Mouse (Mus musculus): ENCODE measurements around the gene Lrtm2. TPM values are rescaled to one million over a fixed set of nuclear protein-coding genes. Genes with fewer than 3 reads are reported as not detected.
A peak's percentile ranks its signal among the peaks of the same experiment; 100 is the strongest.
"Not testable (repeated sequence)": the region's sequence is repeated elsewhere in the genome, so short reads cannot be mapped to it uniquely, and the experiment has no call there.

Lrtm2 gene
- 0.16 and 0.19 TPM in 2 replicates for polyA plus RNA-seq (2016; fragmentation: Nextera tagmentation; extraction: Ambion mirVana)

GRCm38 (mm10) chr6:119330506-119330905 lies at the start of gene Lrtm2:
Gene Lrtm2, minus strand, starts transcription at chr6:119330766.
- under 1% methylated on average over 31 of the region's 31 CpGs for WGBS
- peaks cover 96% of the 10 kb centered on the region for H3K27me3 ChIP-seq (ENCODE audit: poor library complexity, severe bottlenecking)
- H3K4me1 ChIP-seq = peaks cover 54% of the 10 kb centered on the region

GRCm38 (mm10) chr6:119378631-119379030 lies 48.1 kb upstream of the Lrtm2 start:
- Histone ChIP-seq H3K4me1 (peaks cover 8% of the 10 kb centered on the region; the same call in 1 of the 2 replicates), H3K9me3 (no peaks in the 10 kb centered on the region; the same call in 1 of the 2 replicates), H3K4me3 (no peak overlapping the region), H3K27ac (no peak overlapping the region), H3K36me3 (replicated peaks) (peaks cover 27% of the 10 kb centered on the region), H3K27me3 (ENCODE audit: poor library complexity, severe bottlenecking) (no peaks in the 10 kb centered on the region)
- 77% methylated on average over 1 of the region's 1 CpGs for WGBS
- DNase-seq (ENCODE audit: extremely low spot score, low spot score) = no peak

More at GRCm38 (mm10) chr6:119330506-119330905, at the start of gene Lrtm2:
- H3K9me3 ChIP-seq = no peaks in the 10 kb centered on the region
- peak within 1 kb of the TSS; percentile 54 for H3K4me3 ChIP-seq
- no peak within 1 kb of the TSS for H3K27ac ChIP-seq
- DNase-seq (ENCODE audit: extremely low spot score, low spot score) = no peak
- H3K36me3 ChIP-seq (replicated peaks) = no peaks in the 10 kb centered on the region

DNA sequence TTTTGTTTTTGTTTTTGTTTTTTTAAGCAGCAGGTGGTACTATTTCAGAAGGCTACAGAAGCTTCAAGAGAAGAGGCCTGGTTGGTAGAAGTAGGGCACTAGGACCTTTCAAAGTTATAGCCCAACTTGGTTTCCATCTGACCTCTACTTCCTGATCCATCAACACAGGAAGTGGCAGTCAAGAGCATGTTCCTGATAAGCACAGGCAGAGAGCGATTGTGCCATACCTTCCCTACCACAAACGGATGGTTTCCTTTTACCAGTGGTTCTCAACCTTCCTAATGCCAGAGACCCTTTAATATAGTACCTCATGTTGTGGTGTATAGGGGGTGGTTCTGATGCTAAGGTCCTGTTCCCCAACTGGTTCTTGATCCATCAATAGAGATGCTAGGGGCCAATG lies 47.0 kb upstream of the Lrtm2 start:
- Histone ChIP-seq H3K4me3 (no peak overlapping the region), H3K36me3 (replicated peaks) (peaks cover 18% of the 10 kb centered on the region), H3K4me1 (peaks cover 8% of the 10 kb centered on the region; the same call in 1 of the 2 replicates), H3K27me3 (ENCODE audit: poor library complexity, severe bottlenecking) (no peaks in the 10 kb centered on the region), H3K9me3 (no peaks in the 10 kb centered on the region), H3K27ac (no peak overlapping the region)
- DNase-seq (ENCODE audit: extremely low spot score, low spot score) = no peak
- WGBS = 84% methylated on average over 2 of the region's 2 CpGs

GRCm38 (mm10) chr6:119375035-119375434 lies 44.5 kb upstream of the Lrtm2 start:
- H3K36me3 ChIP-seq (replicated peaks) = peaks cover 8% of the 10 kb centered on the region; the same call in 1 of the 2 replicates
- H3K9me3 ChIP-seq = no peaks in the 10 kb centered on the region
- no peak for DNase-seq (ENCODE audit: extremely low spot score, low spot score)
- no peak overlapping the region for H3K4me3 ChIP-seq
- H3K27me3 ChIP-seq (ENCODE audit: poor library complexity, severe bottlenecking) = no peaks in the 10 kb centered on the region
- no peak overlapping the region for H3K27ac ChIP-seq
- H3K4me1 ChIP-seq = peaks cover 8% of the 10 kb centered on the region; the same call in 1 of the 2 replicates
- 80% methylated on average over 5 of the region's 5 CpGs for WGBS

- Histone ChIP-seq H3K27me3 (ENCODE audit: poor library complexity, severe bottlenecking) (no peaks in the 10 kb centered on the region), H3K4me1 (peaks cover 8% of the 10 kb centered on the region; the same call in 1 of the 2 replicates), H3K4me3 (no peak overlapping the region), H3K36me3 (replicated peaks) (peaks cover 21% of the 10 kb centered on the region), H3K27ac (no peak overlapping the region), H3K9me3 (no peaks in the 10 kb centered on the region)
- no peak for DNase-seq (ENCODE audit: extremely low spot score, low spot score)
Measured at GRCm38 (mm10) chr6:119373000-119373705, 42.6 kb upstream of the Lrtm2 start.

GRCm38 (mm10) chr6:119372237-119372636 lies 41.7 kb upstream of the Lrtm2 start:
- H3K27me3 ChIP-seq (ENCODE audit: poor library complexity, severe bottlenecking) = no peaks in the 10 kb centered on the region
- H3K27ac ChIP-seq = no peak overlapping the region
- 88% methylated on average over 5 of the region's 5 CpGs for WGBS
- DNase-seq (ENCODE audit: extremely low spot score, low spot score) = no peak
- H3K4me1 ChIP-seq = peaks cover 2% of the 10 kb centered on the region; the same call in 1 of the 2 replicates
- no peak overlapping the region for H3K4me3 ChIP-seq
- H3K36me3 ChIP-seq (replicated peaks) = peaks cover 29% of the 10 kb centered on the region
- H3K9me3 ChIP-seq = no peaks in the 10 kb centered on the region

- Histone ChIP-seq H3K36me3 (replicated peaks) (peaks cover 33% of the 10 kb centered on the region), H3K4me3 (no peak overlapping the region), H3K27me3 (ENCODE audit: poor library complexity, severe bottlenecking) (no peaks in the 10 kb centered on the region), H3K27ac (no peak overlapping the region), H3K4me1 (peaks cover 2% of the 10 kb centered on the region; the same call in 1 of the 2 replicates), H3K9me3 (no peaks in the 10 kb centered on the region)
- DNase-seq (ENCODE audit: extremely low spot score, low spot score) = no peak
Measured at GRCm38 (mm10) chr6:119371624-119372023, 41.1 kb upstream of the Lrtm2 start.

DNA sequence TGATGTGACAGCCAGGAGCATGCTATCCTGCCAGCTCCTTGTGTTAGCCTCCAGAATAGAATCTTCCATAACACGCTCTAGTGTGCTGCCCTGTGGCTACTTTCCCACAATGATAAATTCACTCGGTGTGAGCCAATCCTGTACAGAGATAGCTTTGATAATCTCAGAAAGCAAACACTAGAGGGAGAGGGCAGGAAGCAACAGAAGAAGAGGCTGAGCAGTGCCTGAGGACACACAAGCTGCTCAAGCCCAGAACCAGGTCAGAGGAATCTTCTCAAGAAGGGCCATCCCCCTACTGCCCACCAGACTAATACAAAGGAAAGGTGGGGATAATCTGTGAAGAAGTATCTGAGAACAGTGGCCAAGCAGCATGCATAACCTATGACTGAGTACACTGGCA lies 36.8 kb upstream of the Lrtm2 start:
- Histone ChIP-seq H3K9me3 (no peaks in the 10 kb centered on the region), H3K4me1 (no peaks in the 10 kb centered on the region), H3K4me3 (no peak overlapping the region), H3K27me3 (ENCODE audit: poor library complexity, severe bottlenecking) (no peaks in the 10 kb centered on the region), H3K36me3 (replicated peaks) (peaks cover 73% of the 10 kb centered on the region), H3K27ac (no peak overlapping the region)
- DNase-seq (ENCODE audit: extremely low spot score, low spot score) = no peak
- 94% methylated on average over 2 of the region's 2 CpGs for WGBS

GRCm38 (mm10) chr6:119366800-119367199 lies 36.2 kb upstream of the Lrtm2 start:
- not testable (repeated sequence) for H3K9me3 ChIP-seq; DNase-seq (ENCODE audit: extremely low spot score, low spot score); H3K27ac ChIP-seq; H3K27me3 ChIP-seq (ENCODE audit: poor library complexity, severe bottlenecking); H3K4me3 ChIP-seq; H3K4me1 ChIP-seq
- peaks cover 79% of the 10 kb centered on the region for H3K36me3 ChIP-seq (replicated peaks)
- 84% methylated on average over 4 of the region's 4 CpGs for WGBS

- Histone ChIP-seq H3K27ac (no peak overlapping the region), H3K4me3 (no peak overlapping the region), H3K36me3 (replicated peaks) (peaks cover 96% of the 10 kb centered on the region), H3K9me3 (no peaks in the 10 kb centered on the region), H3K4me1 (no peaks in the 10 kb centered on the region), H3K27me3 (ENCODE audit: poor library complexity, severe bottlenecking) (no peaks in the 10 kb centered on the region)
- DNase-seq (ENCODE audit: extremely low spot score, low spot score) = no peak
- 94% methylated on average over 5 of the region's 5 CpGs for WGBS
Measured at GRCm38 (mm10) chr6:119363593-119363992, 33.0 kb upstream of the Lrtm2 start.

DNA sequence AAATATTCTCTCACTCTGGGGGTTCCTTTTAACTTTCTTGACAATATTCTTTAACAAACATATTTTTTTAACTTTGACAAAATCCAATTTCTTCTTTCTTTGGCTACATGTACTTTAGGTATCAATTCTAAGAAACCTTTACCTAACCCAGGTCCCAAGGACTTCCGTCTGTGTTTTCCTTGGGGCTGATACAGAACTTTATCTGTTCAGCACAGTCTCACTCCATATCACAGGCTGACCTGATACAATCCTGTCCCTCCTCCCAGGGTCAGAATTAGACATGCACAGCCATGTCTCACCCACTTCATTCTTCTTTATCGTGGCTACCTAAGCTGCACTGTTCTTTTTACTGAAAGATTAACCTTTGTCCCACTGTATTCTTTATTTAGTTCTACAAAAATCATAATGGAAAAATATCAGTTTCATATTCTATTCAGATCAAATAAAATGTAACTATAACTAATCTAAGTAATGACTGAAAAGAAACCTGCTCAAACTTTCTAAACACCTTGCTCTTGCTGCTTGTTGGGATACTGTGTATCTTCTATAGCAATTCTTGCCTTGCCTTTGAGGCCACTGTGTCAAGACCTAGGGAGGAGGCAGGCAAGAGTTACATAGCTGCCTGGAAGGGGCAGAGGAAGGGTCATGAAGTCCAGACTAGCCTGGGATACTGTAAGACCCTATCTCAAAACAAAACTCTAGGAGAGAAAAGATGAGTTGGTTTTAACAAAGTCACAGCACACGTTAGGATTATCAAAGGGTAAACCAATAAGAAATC lies 30.5 kb upstream of the Lrtm2 start:
- H3K27me3 ChIP-seq (ENCODE audit: poor library complexity, severe bottlenecking) = no peaks in the 10 kb centered on the region
- H3K9me3 ChIP-seq = no peaks in the 10 kb centered on the region
- peaks cover 98% of the 10 kb centered on the region for H3K36me3 ChIP-seq (replicated peaks)
- H3K4me3 ChIP-seq = no peak overlapping the region
- no peak for DNase-seq (ENCODE audit: extremely low spot score, low spot score)
- no peaks in the 10 kb centered on the region for H3K4me1 ChIP-seq
- H3K27ac ChIP-seq = no peak overlapping the region
- 90% methylated on average over 3 of the region's 3 CpGs for WGBS

- WGBS = 90% methylated on average over 6 of the region's 6 CpGs
- DNase-seq (ENCODE audit: extremely low spot score, low spot score) = not testable (repeated sequence)
- peaks cover 98% of the 10 kb centered on the region for H3K36me3 ChIP-seq (replicated peaks)
Measured at GRCm38 (mm10) chr6:119360250-119360649, 29.7 kb upstream of the Lrtm2 start.

GRCm38 (mm10) chr6:119358020-119358571 lies 27.5 kb upstream of the Lrtm2 start:
- no peak for DNase-seq (ENCODE audit: extremely low spot score, low spot score)
- Histone ChIP-seq H3K9me3 (no peaks in the 10 kb centered on the region), H3K27me3 (ENCODE audit: poor library complexity, severe bottlenecking) (no peaks in the 10 kb centered on the region), H3K36me3 (replicated peaks) (peaks cover 100% of the 10 kb centered on the region), H3K27ac (no peak overlapping the region), H3K4me1 (no peaks in the 10 kb centered on the region), H3K4me3 (no peak overlapping the region)
- WGBS = 92% methylated on average over 8 of the region's 8 CpGs

More at GRCm38 (mm10) chr6:119360250-119360649, 29.7 kb upstream of the Lrtm2 start:
- H3K4me1 ChIP-seq; H3K27ac ChIP-seq; H3K4me3 ChIP-seq; H3K9me3 ChIP-seq; H3K27me3 ChIP-seq (ENCODE audit: poor library complexity, severe bottlenecking): not testable (repeated sequence)

Measured in forebrain, embryonic 10.5 days (tissue).